Mouse (Mus musculus): ENCODE measurements around the gene Lsm10. TPM values are rescaled to one million over a fixed set of nuclear protein-coding genes. Genes with fewer than 3 reads are reported as not detected.

Gene Lsm10
- polyA plus RNA-seq, 1 experiment: 21.2 TPM

- H3K27ac ChIP-seq (ENCODE audit: control insufficient read depth, insufficient read depth, low read depth, low read length, poor library complexity): no peak overlapping the region
- H3K4me3 ChIP-seq (replicated peaks; ENCODE audit: control insufficient read depth, low read depth, low read length): no peak overlapping the region
- TF ChIP-seq POLR2A (IDR thresholded peaks at IDR 0.05; ENCODE audit: borderline replicate concordance, control insufficient read depth, low read depth, low read length): no peak
- no peak for TF ChIP-seq CTCF (IDR thresholded peaks at IDR 0.05; ENCODE audit: control insufficient read depth, insufficient read depth, low read length)
- H3K4me1 ChIP-seq (ENCODE audit: control insufficient read depth, insufficient read depth, low read length): no peaks in the 10 kb centered on the region
- WGBS: 82% methylated on average over 6 of the region's 6 CpGs
Measured at GRCm38 (mm10) chr4:126132636-126133264, 36.3 kb downstream of the Lsm10 start.

GRCm38 (mm10) chr4:126134236-126134635, 37.8 kb downstream of the Lsm10 start:
- Histone ChIP-seq H3K4me1 (ENCODE audit: control insufficient read depth, insufficient read depth, low read length) (no peaks in the 10 kb centered on the region), H3K4me3 (replicated peaks; ENCODE audit: control insufficient read depth, low read depth, low read length) (no peak overlapping the region), H3K27ac (ENCODE audit: control insufficient read depth, insufficient read depth, low read depth, low read length, poor library complexity) (no peak overlapping the region)
- no peak for TF ChIP-seq CTCF (IDR thresholded peaks at IDR 0.05; ENCODE audit: control insufficient read depth, insufficient read depth, low read length)
- TF ChIP-seq POLR2A (IDR thresholded peaks at IDR 0.05; ENCODE audit: borderline replicate concordance, control insufficient read depth, low read depth, low read length): no peak
- 87% methylated on average over 4 of the region's 4 CpGs for WGBS

GRCm38 (mm10) chr4:126134639-126135038, 38.2 kb downstream of the Lsm10 start:
- Histone ChIP-seq H3K4me3 (replicated peaks; ENCODE audit: control insufficient read depth, low read depth, low read length) (no peak overlapping the region), H3K27ac (ENCODE audit: control insufficient read depth, insufficient read depth, low read depth, low read length, poor library complexity) (no peak overlapping the region), H3K4me1 (ENCODE audit: control insufficient read depth, insufficient read depth, low read length) (no peaks in the 10 kb centered on the region)
- 89% methylated on average over 4 of the region's 4 CpGs for WGBS
- TF ChIP-seq CTCF (IDR thresholded peaks at IDR 0.05; ENCODE audit: control insufficient read depth, insufficient read depth, low read length) (no peak), POLR2A (IDR thresholded peaks at IDR 0.05; ENCODE audit: borderline replicate concordance, control insufficient read depth, low read depth, low read length) (no peak)

- H3K4me1 ChIP-seq (ENCODE audit: control insufficient read depth, insufficient read depth, low read length): no peaks in the 10 kb centered on the region
- no peak overlapping the region for H3K27ac ChIP-seq (ENCODE audit: control insufficient read depth, insufficient read depth, low read depth, low read length, poor library complexity)
- H3K4me3 ChIP-seq (replicated peaks; ENCODE audit: control insufficient read depth, low read depth, low read length): no peak overlapping the region
- 77% methylated on average over 4 of the region's 4 CpGs for WGBS
- TF ChIP-seq CTCF (IDR thresholded peaks at IDR 0.05; ENCODE audit: control insufficient read depth, insufficient read depth, low read length) (no peak), POLR2A (IDR thresholded peaks at IDR 0.05; ENCODE audit: borderline replicate concordance, control insufficient read depth, low read depth, low read length) (no peak)
Measured at GRCm38 (mm10) chr4:126137773-126138172, 41.4 kb downstream of the Lsm10 start.

DNA sequence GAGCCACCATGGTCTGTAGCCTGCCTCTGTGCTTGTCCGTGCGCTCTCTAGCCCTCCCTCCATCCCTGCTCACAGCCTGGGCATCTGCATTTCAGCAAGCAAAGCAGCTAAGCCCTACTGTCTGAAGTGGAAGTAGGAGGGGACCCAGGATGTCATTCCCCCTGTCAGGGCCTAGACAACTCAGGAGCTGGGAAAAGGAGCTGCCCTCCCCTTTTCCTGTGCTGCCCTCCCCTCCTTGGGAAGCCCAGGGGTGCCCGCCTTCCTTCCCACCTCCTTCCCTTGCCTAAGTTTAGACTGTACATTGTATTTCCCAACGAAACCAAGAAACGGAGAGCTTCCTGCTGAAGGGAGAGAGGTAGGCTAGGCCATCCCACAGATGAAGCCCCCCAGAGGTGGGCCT, 44.6 kb downstream of the Lsm10 start:
- Histone ChIP-seq H3K4me3 (replicated peaks; ENCODE audit: control insufficient read depth, low read depth, low read length) (no peak overlapping the region), H3K27ac (ENCODE audit: control insufficient read depth, insufficient read depth, low read depth, low read length, poor library complexity) (no peak overlapping the region), H3K4me1 (ENCODE audit: control insufficient read depth, insufficient read depth, low read length) (no peaks in the 10 kb centered on the region)
- 79% methylated on average over 5 of the region's 5 CpGs for WGBS
- TF ChIP-seq POLR2A (IDR thresholded peaks at IDR 0.05; ENCODE audit: borderline replicate concordance, control insufficient read depth, low read depth, low read length) (no peak), CTCF (IDR thresholded peaks at IDR 0.05; ENCODE audit: control insufficient read depth, insufficient read depth, low read length) (no peak)

GRCm38 (mm10) chr4:126145396-126145795, 49.0 kb downstream of the Lsm10 start:
- 0 out of 2 replicates have a peak, but pooled peaks cover 2% of the 10 kb centered on the region for H3K4me1 ChIP-seq (ENCODE audit: control insufficient read depth, insufficient read depth, low read length)
- H3K4me3 ChIP-seq (replicated peaks; ENCODE audit: control insufficient read depth, low read depth, low read length): no peak overlapping the region
- 72% methylated on average over 4 of the region's 4 CpGs for WGBS
- no peak overlapping the region for H3K27ac ChIP-seq (ENCODE audit: control insufficient read depth, insufficient read depth, low read depth, low read length, poor library complexity)
- TF ChIP-seq POLR2A (IDR thresholded peaks at IDR 0.05; ENCODE audit: borderline replicate concordance, control insufficient read depth, low read depth, low read length): no peak

DNA sequence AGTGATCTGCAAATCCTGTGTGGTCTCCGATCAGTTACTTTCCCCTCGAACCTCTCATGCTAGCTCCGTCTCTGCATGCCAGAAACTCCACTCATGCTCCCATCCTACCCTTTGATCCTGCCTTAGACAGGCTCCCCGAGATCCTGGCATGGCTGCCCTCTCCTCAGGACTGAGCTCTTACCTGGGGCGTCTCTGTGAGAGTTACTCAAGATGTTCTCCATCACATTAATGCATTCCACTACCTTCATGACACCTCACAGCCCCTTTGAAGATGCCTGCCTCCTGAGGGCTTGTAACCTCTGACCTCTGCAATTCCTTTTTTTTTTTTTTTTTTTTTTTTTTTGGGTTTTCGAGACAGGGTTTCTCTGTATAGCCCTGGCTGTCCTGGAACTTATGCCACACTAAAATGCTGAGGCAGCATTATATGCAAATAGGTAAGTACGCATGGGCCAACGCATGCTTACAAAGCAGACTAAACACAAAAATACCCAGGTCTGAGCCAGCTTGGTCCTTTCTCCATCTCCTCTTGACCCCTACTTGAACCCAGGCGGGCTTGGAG, 50.6 kb downstream of the Lsm10 start:
- Histone ChIP-seq H3K4me3 (replicated peaks; ENCODE audit: control insufficient read depth, low read depth, low read length) (no peak overlapping the region), H3K4me1 (ENCODE audit: control insufficient read depth, insufficient read depth, low read length) (0 out of 2 replicates have a peak, but pooled peaks cover 2% of the 10 kb centered on the region), H3K27ac (ENCODE audit: control insufficient read depth, insufficient read depth, low read depth, low read length, poor library complexity) (no peak overlapping the region)
- TF ChIP-seq CTCF (IDR thresholded peaks at IDR 0.05; ENCODE audit: control insufficient read depth, insufficient read depth, low read length): no peak
- TF ChIP-seq POLR2A (IDR thresholded peaks at IDR 0.05; ENCODE audit: borderline replicate concordance, control insufficient read depth, low read depth, low read length): no peak
- 79% methylated on average over 9 of the region's 9 CpGs for WGBS

DNA sequence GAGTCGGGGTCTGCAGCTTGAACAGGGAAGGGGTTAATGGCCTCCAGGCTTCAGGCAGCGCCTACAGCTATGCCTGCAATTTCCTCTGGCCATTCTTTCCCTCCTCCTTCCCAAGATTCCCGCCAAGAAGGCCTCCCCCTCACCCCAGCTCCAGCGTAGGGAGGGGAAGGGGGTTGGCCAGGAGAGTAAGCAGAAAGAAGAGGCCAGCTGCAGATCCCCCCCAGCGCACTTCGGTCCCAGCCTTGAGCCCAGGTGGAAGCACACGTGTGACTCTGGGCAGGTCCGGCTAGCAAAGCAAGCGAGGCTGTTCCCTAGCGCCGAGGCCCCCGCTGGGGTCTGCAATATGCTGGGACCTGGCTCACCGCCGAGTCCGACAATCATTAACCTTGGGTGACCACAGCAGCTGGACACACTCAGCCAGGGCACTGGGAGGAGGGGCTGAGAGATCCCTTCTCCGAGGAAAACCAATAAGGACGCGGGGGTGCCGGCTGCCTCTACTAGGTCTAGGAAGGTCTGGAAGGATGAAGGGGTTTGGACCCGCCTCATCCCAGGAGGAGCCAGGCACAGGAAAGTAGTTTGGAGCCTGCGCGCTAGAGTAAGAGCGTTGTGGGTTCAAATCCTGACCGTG, 51.2 kb downstream of the Lsm10 start, which contains the start of gene Eva1b:
Eva1b (plus strand) TSS at position 212 of the 628 bp plus-strand sequence.
- peak within 1 kb of the TSS; percentile 65 for H3K4me3 ChIP-seq (replicated peaks; ENCODE audit: control insufficient read depth, low read depth, low read length)
- WGBS: 46% methylated on average over 24 of the region's 24 CpGs
- 0 out of 2 replicates have a peak, but pooled peaks cover 2% of the 10 kb centered on the region for H3K4me1 ChIP-seq (ENCODE audit: control insufficient read depth, insufficient read depth, low read length)
- TF ChIP-seq POLR2A (IDR thresholded peaks at IDR 0.05; ENCODE audit: borderline replicate concordance, control insufficient read depth, low read depth, low read length) (no peak), CTCF (IDR thresholded peaks at IDR 0.05; ENCODE audit: control insufficient read depth, insufficient read depth, low read length) (no peak)
- H3K27ac ChIP-seq (ENCODE audit: control insufficient read depth, insufficient read depth, low read depth, low read length, poor library complexity): peak within 1 kb of the TSS; percentile 20; the same call in 1 of the 2 replicates

Other genes starting within 250 kb of the Lsm10 start
- 39.0 and 158 TPM in 2 replicates for gene Csf3r, start 72.1 kb upstream of the Lsm10 start, polyA plus RNA-seq (2011; ENCODE audit: insufficient read depth, insufficient read length, low replicate concordance, missing spikeins)
- 75.0 and 98.1 TPM in 2 replicates for gene Mrps15, start 49.7 kb upstream of the Lsm10 start, polyA plus RNA-seq (2011; ENCODE audit: insufficient read depth, insufficient read length, low replicate concordance, missing spikeins)
- 1.3 and 8.2 TPM in 2 replicates for gene Oscp1, start 38.1 kb upstream of the Lsm10 start, polyA plus RNA-seq (2011; ENCODE audit: insufficient read depth, insufficient read length, low replicate concordance, missing spikeins)
- 7.5 and 14.0 TPM in 2 replicates for gene Stk40, start 7.3 kb downstream of the Lsm10 start, polyA plus RNA-seq (2011; ENCODE audit: insufficient read depth, insufficient read length, low replicate concordance, missing spikeins)
- gene Eva1b, start 51.1 kb downstream of the Lsm10 start, polyA plus RNA-seq (2011; ENCODE audit: insufficient read depth, insufficient read length, low replicate concordance, missing spikeins): 5.7 and 7.1 TPM in 2 replicates
- gene Sh3d21, start 66.9 kb downstream of the Lsm10 start, polyA plus RNA-seq (2011; ENCODE audit: insufficient read depth, insufficient read length, low replicate concordance, missing spikeins): 1.0 TPM in 1 of 2 replicates, not detected in the other
- gene Thrap3, start 106.1 kb downstream of the Lsm10 start, polyA plus RNA-seq (2011; ENCODE audit: insufficient read depth, insufficient read length, low replicate concordance, missing spikeins): 133 and 198 TPM in 2 replicates
- 28.7 and 45.5 TPM in 2 replicates for gene Map7d1, start 159.7 kb downstream of the Lsm10 start, polyA plus RNA-seq (2011; ENCODE audit: insufficient read depth, insufficient read length, low replicate concordance, missing spikeins)
- gene Trappc3, start 165.7 kb downstream of the Lsm10 start, polyA plus RNA-seq (2011; ENCODE audit: insufficient read depth, insufficient read length, low replicate concordance, missing spikeins): 24.1 and 32.5 TPM in 2 replicates
- 0.57 TPM in 1 of 2 replicates, not detected in the other for gene Col8a2, start 190.2 kb downstream of the Lsm10 start, polyA plus RNA-seq (2011; ENCODE audit: insufficient read depth, insufficient read length, low replicate concordance, missing spikeins)
- 11.4 and 20.2 TPM in 2 replicates for gene Adprhl2, start 225.1 kb downstream of the Lsm10 start, polyA plus RNA-seq (2011; ENCODE audit: insufficient read depth, insufficient read length, low replicate concordance, missing spikeins)
- 0.65 TPM in 1 of 2 replicates, not detected in the other for gene Tekt2, start 229.1 kb downstream of the Lsm10 start, polyA plus RNA-seq (2011; ENCODE audit: insufficient read depth, insufficient read length, low replicate concordance, missing spikeins)

All from bone marrow, adult 2 months (tissue).